Mouse (Mus musculus) limb, embryonic 13.5 days (tissue): ENCODE results near the gene Atxn7l3. TPM values are rescaled to one million over a fixed set of nuclear protein-coding genes. Genes with fewer than 3 reads are reported as not detected.
A peak's percentile ranks its signal among the peaks of the same experiment; 100 is the strongest.

Source experiments
- ATAC-seq: fragments of 200-750 bp; cut with Nextera tagmentation; 2 replicates; pipeline ENCODE4 v1.8.0; 2017; ENCODE audit warnings: low read depth, moderate number of reproducible peaks, moderate TSS enrichment; ENCODE audit not compliant: low FRiP score
- H3K27ac ChIP-seq: fragments of 300-500 bp; sonication (generic); 2 replicates; pipeline ENCODE4 v1.5.1; 2015; ENCODE audit warnings: inconsistent platforms, mild to moderate bottlenecking, moderate library complexity
- H3K27me3 ChIP-seq: fragments of 300-500 bp; sonication (generic); 2 replicates; pipeline ENCODE4 v1.6.1; 2015; ENCODE audit warnings: mild to moderate bottlenecking, inconsistent platforms
- H3K36me3 ChIP-seq: fragments of 300-500 bp; sonication (generic); 2 replicates; pipeline ENCODE4 v1.6.1; 2015; ENCODE audit warnings: inconsistent platforms, mild to moderate bottlenecking, moderate library complexity
- H3K4me1 ChIP-seq: fragments of 300-500 bp; sonication (generic); 2 replicates; pipeline ENCODE4 v1.6.1; 2015; ENCODE audit warnings: inconsistent platforms
- H3K4me2 ChIP-seq: fragments of 300-500 bp; sonication (generic); replicated peaks from 2 replicates; pipeline ENCODE4 v1.6.1; 2015; ENCODE audit warnings: inconsistent platforms, mild to moderate bottlenecking, moderate library complexity
- H3K4me3 ChIP-seq: fragments of 300-500 bp; sonication (generic); 2 replicates; pipeline ENCODE4 v1.5.1; 2015; ENCODE audit warnings: moderate library complexity, mild to moderate bottlenecking, inconsistent platforms
- H3K9ac ChIP-seq: fragments of 300-500 bp; sonication (generic); 2 replicates; pipeline ENCODE4 v1.6.1; 2015; ENCODE audit warnings: mild to moderate bottlenecking, inconsistent platforms
- H3K9me3 ChIP-seq: fragments of 300-500 bp; sonication (generic); 2 replicates; pipeline ENCODE4 v1.6.1; 2016; ENCODE audit warnings: inconsistent platforms
- WGBS: fragments of 180-500 bp; shearing (Covaris S2); methylation state at CpG from one replicate; pipeline ENCODE4 v1.1.7; 2015; 5-methylcytosine and 5-hydroxymethylcytosine counted together
- polyA plus RNA-seq: library from polyadenylated mRNA; unstranded; fragments of >200 nt; fragmentation: Nextera tagmentation; extraction: Ambion mirVana; gene quantifications from 2 replicates; pipeline ENCODE4 v1.2.1, GENCODE M21; 2015

Gene Atxn7l3
- 20.7 and 21.4 TPM in 2 replicates for polyA plus RNA-seq

GRCm38 (mm10) chr11:102296491-102297472 is at the start of gene Atxn7l3:
Gene Atxn7l3, minus strand, starts transcription at chr11:102296631.
- peaks cover 28% of the 10 kb centered on the region for H3K4me1 ChIP-seq
- H3K9ac ChIP-seq, result peak within 1 kb of the TSS; percentile 95
- no peaks in the 10 kb centered on the region for H3K27me3 ChIP-seq
- peak within 1 kb of the TSS; percentile 94 for H3K4me2 ChIP-seq
- peak; percentile 93 for ATAC-seq
- no peaks in the 10 kb centered on the region for H3K9me3 ChIP-seq
- H3K4me3 ChIP-seq, result peak within 1 kb of the TSS; percentile 89
- under 1% methylated on average over 62 of the region's 125 CpGs for WGBS
- H3K36me3 ChIP-seq, result peaks cover 29% of the 10 kb centered on the region
- peak within 1 kb of the TSS; percentile 99 for H3K27ac ChIP-seq

GRCm38 (mm10) chr11:102344458-102344857 is 48.0 kb upstream of the Atxn7l3 start:
- 92% methylated on average over 3 of the region's 3 CpGs for WGBS
- no peaks in the 10 kb centered on the region for H3K36me3 ChIP-seq
- ATAC-seq, result no peak
- H3K27me3 ChIP-seq, result no peaks in the 10 kb centered on the region
- no peaks in the 10 kb centered on the region for H3K9me3 ChIP-seq
- no peak overlapping the region for H3K9ac ChIP-seq
- no peak overlapping the region for H3K4me3 ChIP-seq
- H3K4me1 ChIP-seq, result peaks cover under 1% of the 10 kb centered on the region; the same call in 1 of the 2 replicates
- no peak overlapping the region for H3K27ac ChIP-seq
- no peak overlapping the region for H3K4me2 ChIP-seq

GRCm38 (mm10) chr11:102342742-102343141 is 46.3 kb upstream of the Atxn7l3 start:
- Histone ChIP-seq H3K9ac (no peak overlapping the region), H3K36me3 (no peaks in the 10 kb centered on the region), H3K4me1 (peaks cover 7% of the 10 kb centered on the region; the same call in 1 of the 2 replicates), H3K27me3 (no peaks in the 10 kb centered on the region), H3K9me3 (no peaks in the 10 kb centered on the region), H3K4me3 (no peak overlapping the region), H3K27ac (no peak overlapping the region), H3K4me2 (no peak overlapping the region)
- 67% methylated on average over 12 of the region's 12 CpGs for WGBS
- no peak for ATAC-seq

GRCm38 (mm10) chr11:102341101-102341500 is 44.7 kb upstream of the Atxn7l3 start:
- no peaks in the 10 kb centered on the region for H3K36me3 ChIP-seq
- no peak overlapping the region for H3K9ac ChIP-seq
- H3K4me1 ChIP-seq, result peaks cover 7% of the 10 kb centered on the region; the same call in 1 of the 2 replicates
- no peak overlapping the region for H3K27ac ChIP-seq
- no peak overlapping the region for H3K4me3 ChIP-seq
- WGBS, result 81% methylated on average over 4 of the region's 4 CpGs
- ATAC-seq, result no peak
- no peak overlapping the region for H3K4me2 ChIP-seq
- H3K9me3 ChIP-seq, result no peaks in the 10 kb centered on the region
- H3K27me3 ChIP-seq, result no peaks in the 10 kb centered on the region

- Histone ChIP-seq H3K9me3 (no peaks in the 10 kb centered on the region), H3K4me3 (no peak overlapping the region), H3K9ac (no peak overlapping the region), H3K4me2 (no peak overlapping the region), H3K36me3 (no peaks in the 10 kb centered on the region), H3K27ac (no peak overlapping the region), H3K4me1 (peaks cover 7% of the 10 kb centered on the region; the same call in 1 of the 2 replicates), H3K27me3 (no peaks in the 10 kb centered on the region)
- 61% methylated on average over 4 of the region's 4 CpGs for WGBS
- ATAC-seq, result no peak
These were observed 43.2 kb upstream of the Atxn7l3 start for GRCm38 (mm10) chr11:102339624-102340023.

GRCm38 (mm10) chr11:102339195-102339594 is 42.8 kb upstream of the Atxn7l3 start:
- 71% methylated on average over 11 of the region's 11 CpGs for WGBS
- no peak for ATAC-seq
- Histone ChIP-seq H3K27me3 (no peaks in the 10 kb centered on the region), H3K4me2 (no peak overlapping the region), H3K9me3 (no peaks in the 10 kb centered on the region), H3K4me3 (no peak overlapping the region), H3K9ac (no peak overlapping the region), H3K36me3 (no peaks in the 10 kb centered on the region), H3K4me1 (peaks cover 7% of the 10 kb centered on the region; the same call in 1 of the 2 replicates), H3K27ac (no peak overlapping the region)

GRCm38 (mm10) chr11:102338561-102338960 is 42.1 kb upstream of the Atxn7l3 start:
- 33% methylated on average over 3 of the region's 3 CpGs for WGBS
- H3K4me1 ChIP-seq, result peaks cover 7% of the 10 kb centered on the region; the same call in 1 of the 2 replicates
- H3K36me3 ChIP-seq, result no peaks in the 10 kb centered on the region
- no peaks in the 10 kb centered on the region for H3K27me3 ChIP-seq
- H3K4me3 ChIP-seq, result no peak overlapping the region
- no peak overlapping the region for H3K9ac ChIP-seq
- H3K4me2 ChIP-seq, result no peak overlapping the region
- H3K9me3 ChIP-seq, result no peaks in the 10 kb centered on the region
- ATAC-seq, result no peak
- no peak overlapping the region for H3K27ac ChIP-seq

GRCm38 (mm10) chr11:102337921-102338320 is 41.5 kb upstream of the Atxn7l3 start:
- H3K4me2 ChIP-seq, result no peak overlapping the region
- H3K4me1 ChIP-seq, result peaks cover 7% of the 10 kb centered on the region; the same call in 1 of the 2 replicates
- H3K9me3 ChIP-seq, result no peaks in the 10 kb centered on the region
- no peak overlapping the region for H3K9ac ChIP-seq
- 22% methylated on average over 1 of the region's 1 CpGs for WGBS
- H3K36me3 ChIP-seq, result no peaks in the 10 kb centered on the region
- ATAC-seq, result no peak
- no peak overlapping the region for H3K27ac ChIP-seq
- no peak overlapping the region for H3K4me3 ChIP-seq
- no peaks in the 10 kb centered on the region for H3K27me3 ChIP-seq

- H3K36me3 ChIP-seq, result no peaks in the 10 kb centered on the region
- H3K4me1 ChIP-seq, result peaks cover 7% of the 10 kb centered on the region; the same call in 1 of the 2 replicates
- no peak for ATAC-seq
- H3K9me3 ChIP-seq, result no peaks in the 10 kb centered on the region
- no peak overlapping the region for H3K27ac ChIP-seq
- H3K27me3 ChIP-seq, result no peaks in the 10 kb centered on the region
- H3K4me2 ChIP-seq, result no peak overlapping the region
- H3K9ac ChIP-seq, result no peak overlapping the region
- no peak overlapping the region for H3K4me3 ChIP-seq
- WGBS, result 65% methylated on average over 1 of the region's 1 CpGs
These were observed 39.8 kb upstream of the Atxn7l3 start for GRCm38 (mm10) chr11:102336191-102336590.

- WGBS, result 42% methylated on average over 9 of the region's 9 CpGs
- Histone ChIP-seq H3K27ac (no peak overlapping the region), H3K4me1 (peaks cover 7% of the 10 kb centered on the region; the same call in 1 of the 2 replicates), H3K9me3 (no peaks in the 10 kb centered on the region), H3K9ac (no peak overlapping the region; the same call in 1 of the 2 replicates), H3K4me2 (no peak overlapping the region), H3K4me3 (no peak overlapping the region), H3K36me3 (no peaks in the 10 kb centered on the region), H3K27me3 (no peaks in the 10 kb centered on the region)
- ATAC-seq, result no peak
These were observed 38.7 kb upstream of the Atxn7l3 start for GRCm38 (mm10) chr11:102334973-102335700.

- Histone ChIP-seq H3K27ac (no peak overlapping the region), H3K4me2 (no peak overlapping the region), H3K36me3 (no peaks in the 10 kb centered on the region), H3K27me3 (no peaks in the 10 kb centered on the region), H3K4me3 (no peak overlapping the region), H3K9me3 (no peaks in the 10 kb centered on the region), H3K4me1 (peaks cover 3% of the 10 kb centered on the region; the same call in 1 of the 2 replicates), H3K9ac (no peak overlapping the region)
- no peak for ATAC-seq
- 67% methylated on average over 4 of the region's 4 CpGs for WGBS
These were observed 37.6 kb upstream of the Atxn7l3 start for GRCm38 (mm10) chr11:102334010-102334409.

- Histone ChIP-seq H3K4me2 (no peak overlapping the region), H3K4me3 (no peak overlapping the region), H3K27me3 (no peaks in the 10 kb centered on the region), H3K9ac (no peak overlapping the region), H3K9me3 (no peaks in the 10 kb centered on the region), H3K36me3 (no peaks in the 10 kb centered on the region), H3K4me1 (no peaks in the 10 kb centered on the region), H3K27ac (no peak overlapping the region)
- ATAC-seq, result no peak
These were observed 36.6 kb upstream of the Atxn7l3 start for GRCm38 (mm10) chr11:102333061-102333460.
